Mouse (Mus musculus) liver, embryonic 16.5 days (tissue): ENCODE results near the gene Il27. TPM values are rescaled to one million over a fixed set of nuclear protein-coding genes. Genes with fewer than 3 reads are reported as not detected.
A peak's percentile ranks its signal among the peaks of the same experiment; 100 is the strongest.

ENCODE experiments used
- ATAC-seq: fragments of 200-750 bp; cut with Nextera tagmentation; 2 replicates; pipeline ENCODE4 v1.8.0; 2017; ENCODE audit warnings: low read depth, mild to moderate bottlenecking, moderate number of reproducible peaks, moderate library complexity
- H3K27ac ChIP-seq: fragments of 300-500 bp; sonication (generic); 2 replicates; pipeline ENCODE4 v1.5.1; 2014; ENCODE audit warnings: mild to moderate bottlenecking, low read length
- H3K27me3 ChIP-seq: fragments of 300-500 bp; sonication (generic); 2 replicates; pipeline ENCODE4 v1.6.1; 2014; ENCODE audit warnings: low read depth, low read length, mixed read lengths; ENCODE audit not compliant: control insufficient read depth, insufficient read depth
- H3K36me3 ChIP-seq: fragments of 300-500 bp; sonication (generic); 2 replicates; pipeline ENCODE4 v1.6.1; 2014; ENCODE audit warnings: mild to moderate bottlenecking; ENCODE audit not compliant: control insufficient read depth, insufficient read depth
- H3K4me1 ChIP-seq: fragments of 300-500 bp; sonication (generic); 2 replicates; pipeline ENCODE4 v1.6.1; 2014; ENCODE audit warnings: low read depth, low read length, mixed read lengths; ENCODE audit not compliant: control insufficient read depth
- H3K4me2 ChIP-seq: fragments of 300-500 bp; sonication (generic); 2 replicates; pipeline ENCODE4 v1.6.1; 2014; ENCODE audit warnings: low read depth, low read length, mixed read lengths
- H3K4me3 ChIP-seq: fragments of 300-500 bp; sonication (generic); 2 replicates; pipeline ENCODE4 v1.5.1; 2014; ENCODE audit warnings: low read depth, mild to moderate bottlenecking, low read length
- H3K9ac ChIP-seq: fragments of 300-500 bp; sonication (generic); 2 replicates; pipeline ENCODE4 v1.6.1; 2014; ENCODE audit warnings: low read depth, low read length
- H3K9me3 ChIP-seq: fragments of 300-500 bp; sonication (generic); replicated peaks from 2 replicates; pipeline ENCODE4 v1.6.1; 2016; ENCODE audit warnings: low read length; ENCODE audit not compliant: control insufficient read depth
- WGBS: fragments of 180-500 bp; shearing (Covaris S2); extraction: QIAGEN DNeasy Blood & Tissue Kit; methylation state at CpG from one replicate; pipeline ENCODE4 v1.1.7; 2014; ENCODE audit not compliant: insufficient replicate concordance; 5-methylcytosine and 5-hydroxymethylcytosine counted together
- polyA plus RNA-seq: library from polyadenylated mRNA; unstranded; fragments of >200 nt; fragmentation: Nextera tagmentation; extraction: Ambion mirVana; gene quantifications from 2 replicates; pipeline ENCODE4 v1.2.1, GENCODE M21; 2015

The Il27 gene
- polyA plus RNA-seq, 1 experiment from 2014 or later = 0.27 TPM

- H3K4me1 ChIP-seq = no peaks in the 10 kb centered on the region; the same call in 1 of the 2 replicates
- no peak overlapping the region for H3K4me2 ChIP-seq
- ATAC-seq = no peak
- H3K4me3 ChIP-seq = no peak overlapping the region
- H3K27ac ChIP-seq = no peak overlapping the region
- WGBS = 65% methylated on average over 5 of the region's 5 CpGs
- H3K27me3 ChIP-seq = no peaks in the 10 kb centered on the region; the same call in 1 of the 2 replicates
- no peaks in the 10 kb centered on the region for H3K36me3 ChIP-seq
- H3K9me3 ChIP-seq = no peaks in the 10 kb centered on the region
- no peak overlapping the region for H3K9ac ChIP-seq
Observed at GRCm38 (mm10) chr7:126595890-126596289, 1.1 kb upstream of the Il27 start.

DNA sequence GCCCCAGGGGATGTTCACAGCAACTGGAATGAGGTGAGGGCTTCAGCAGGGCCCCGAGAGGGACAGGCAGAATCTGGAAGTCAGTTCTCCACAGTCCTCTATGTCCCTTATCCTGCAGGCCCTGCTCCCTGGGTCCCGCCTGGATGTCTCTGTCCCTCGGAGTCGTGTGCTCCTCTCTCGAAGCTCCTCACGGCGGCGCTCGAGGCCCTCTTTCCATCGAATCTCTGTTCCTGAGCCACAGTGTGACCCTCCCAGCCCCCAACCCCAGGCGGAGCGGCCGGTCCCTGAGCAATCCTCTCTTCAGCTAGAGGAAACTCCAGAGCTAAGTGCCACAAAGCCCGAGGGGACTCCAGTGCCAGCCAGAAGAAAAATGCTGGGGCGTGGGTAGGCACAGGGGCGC lies 7.0 kb downstream of the Il27 start:
- H3K4me3 ChIP-seq = no peak overlapping the region
- H3K4me2 ChIP-seq = no peak overlapping the region
- no peak for ATAC-seq
- H3K27ac ChIP-seq = no peak overlapping the region
- no peaks in the 10 kb centered on the region for H3K36me3 ChIP-seq
- no peaks in the 10 kb centered on the region for H3K9me3 ChIP-seq
- WGBS = 19% methylated on average over 16 of the region's 16 CpGs
- H3K27me3 ChIP-seq = no peaks in the 10 kb centered on the region; the same call in 1 of the 2 replicates
- H3K9ac ChIP-seq = no peak overlapping the region
- peaks cover 1% of the 10 kb centered on the region; the same call in 1 of the 2 replicates for H3K4me1 ChIP-seq

- no peak for ATAC-seq
- WGBS = 51% methylated on average over 8 of the region's 8 CpGs
- no peak overlapping the region for H3K27ac ChIP-seq
- no peaks in the 10 kb centered on the region for H3K36me3 ChIP-seq
- peaks cover 5% of the 10 kb centered on the region; the same call in 1 of the 2 replicates for H3K4me1 ChIP-seq
- no peak overlapping the region for H3K4me2 ChIP-seq
- no peaks in the 10 kb centered on the region for H3K27me3 ChIP-seq
- H3K9me3 ChIP-seq = no peaks in the 10 kb centered on the region
- no peak overlapping the region for H3K9ac ChIP-seq
- H3K4me3 ChIP-seq = no peak overlapping the region
Observed at GRCm38 (mm10) chr7:126586839-126587238, 7.9 kb downstream of the Il27 start.

DNA sequence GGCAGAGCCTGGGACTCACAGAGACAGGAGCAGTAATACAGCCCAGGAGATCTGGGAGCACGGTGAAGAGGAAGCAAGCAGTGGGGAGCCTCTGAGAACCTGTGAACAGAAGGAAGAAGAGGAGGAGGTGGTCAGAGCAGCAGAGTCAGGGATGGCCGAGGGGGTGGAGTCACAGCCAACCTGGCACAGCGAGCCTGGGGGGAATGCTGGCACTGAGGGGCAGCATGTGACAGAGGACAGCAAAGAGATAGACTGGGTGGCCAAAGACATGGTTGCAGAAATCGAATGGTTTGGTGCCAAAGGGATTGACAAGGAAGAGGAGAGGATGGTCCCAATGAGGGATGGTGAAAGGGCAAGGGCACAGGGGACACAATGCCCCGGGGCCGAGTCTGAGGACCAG lies 9.0 kb downstream of the Il27 start, which contains the start of gene Cln3:
Gene Cln3 (minus strand): TSS at position 101 of the 400 bp plus-strand sequence.
- Histone ChIP-seq H3K4me2 (0 out of 2 replicates have a peak within 1 kb of the TSS, but pooled peaks have one; percentile 1), H3K27me3 (no peaks in the 10 kb centered on the region), H3K9ac (no peak within 1 kb of the TSS), H3K9me3 (no peaks in the 10 kb centered on the region), H3K27ac (peak within 1 kb of the TSS; percentile 30; the same call in 1 of the 2 replicates), H3K4me1 (peaks cover 5% of the 10 kb centered on the region; the same call in 1 of the 2 replicates), H3K4me3 (peak within 1 kb of the TSS; percentile 27), H3K36me3 (no peaks in the 10 kb centered on the region)
- 50% methylated on average over 6 of the region's 6 CpGs for WGBS
- ATAC-seq = no peak

DNA sequence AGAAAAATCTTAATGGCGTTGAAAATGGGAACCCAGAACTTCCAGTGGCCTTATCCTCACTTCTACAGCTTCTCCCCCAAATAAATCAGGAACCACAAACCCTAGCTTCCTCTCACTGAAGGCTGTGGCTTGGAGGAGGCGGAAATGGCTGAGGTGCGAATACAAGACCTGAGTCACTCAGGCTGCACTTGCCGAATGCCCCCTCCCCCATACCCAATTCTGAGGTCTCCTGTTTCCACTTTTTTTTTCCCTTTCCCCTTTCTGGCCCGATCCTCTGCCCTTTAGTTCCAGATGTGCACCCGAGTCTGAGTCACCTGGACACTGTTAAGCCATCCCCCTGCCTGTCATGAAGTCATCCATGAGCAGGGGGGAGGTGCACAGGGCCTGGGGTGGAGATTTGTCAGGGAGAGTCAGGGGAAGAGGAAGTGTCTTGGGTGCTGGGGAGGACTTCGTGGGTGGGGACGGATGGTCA lies 10.2 kb downstream of the Il27 start, which contains the start of gene Apobr:
Gene Apobr (plus strand): TSS at position 437 of the 472 bp plus-strand sequence.
- Histone ChIP-seq H3K4me1 (peaks cover 5% of the 10 kb centered on the region; the same call in 1 of the 2 replicates), H3K9ac (no peak within 1 kb of the TSS), H3K9me3 (no peaks in the 10 kb centered on the region), H3K4me3 (peak within 1 kb of the TSS; percentile 64), H3K27ac (peak within 1 kb of the TSS; percentile 30), H3K4me2 (peak within 1 kb of the TSS; percentile 91; the same call in 1 of the 2 replicates), H3K27me3 (no peaks in the 10 kb centered on the region), H3K36me3 (no peaks in the 10 kb centered on the region)
- WGBS = 24% methylated on average over 8 of the region's 8 CpGs
- ATAC-seq = 0 out of 2 replicates have a peak, but pooled peaks have one; percentile 17

DNA sequence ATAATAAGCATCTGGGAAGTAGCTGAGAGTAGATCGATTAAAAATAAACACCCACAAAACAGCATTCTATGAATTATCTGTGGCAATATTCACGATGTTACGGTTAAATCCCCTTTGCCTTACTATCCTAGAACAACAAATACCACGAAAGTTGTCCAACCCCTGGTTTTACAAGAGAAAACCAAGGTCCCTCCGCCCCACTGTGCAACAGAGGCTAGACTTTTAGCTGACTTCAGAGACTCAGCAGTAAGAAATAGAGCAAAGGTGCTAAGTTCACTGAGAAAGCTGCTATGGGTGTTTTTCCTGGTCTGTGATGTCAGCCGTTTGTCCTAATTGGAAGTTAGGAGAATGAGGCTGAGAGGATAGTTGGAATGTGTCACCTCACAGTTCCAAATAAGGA lies 11.0 kb downstream of the Il27 start:
- no peak for ATAC-seq
- Histone ChIP-seq H3K4me2 (peak overlapping the region; percentile 91), H3K4me3 (peak overlapping the region; percentile 64), H3K27me3 (no peaks in the 10 kb centered on the region), H3K9me3 (no peaks in the 10 kb centered on the region), H3K4me1 (peaks cover 5% of the 10 kb centered on the region; the same call in 1 of the 2 replicates), H3K9ac (no peak overlapping the region), H3K36me3 (no peaks in the 10 kb centered on the region), H3K27ac (no peak overlapping the region; the same call in 1 of the 2 replicates)
- 34% methylated on average over 6 of the region's 6 CpGs for WGBS

DNA sequence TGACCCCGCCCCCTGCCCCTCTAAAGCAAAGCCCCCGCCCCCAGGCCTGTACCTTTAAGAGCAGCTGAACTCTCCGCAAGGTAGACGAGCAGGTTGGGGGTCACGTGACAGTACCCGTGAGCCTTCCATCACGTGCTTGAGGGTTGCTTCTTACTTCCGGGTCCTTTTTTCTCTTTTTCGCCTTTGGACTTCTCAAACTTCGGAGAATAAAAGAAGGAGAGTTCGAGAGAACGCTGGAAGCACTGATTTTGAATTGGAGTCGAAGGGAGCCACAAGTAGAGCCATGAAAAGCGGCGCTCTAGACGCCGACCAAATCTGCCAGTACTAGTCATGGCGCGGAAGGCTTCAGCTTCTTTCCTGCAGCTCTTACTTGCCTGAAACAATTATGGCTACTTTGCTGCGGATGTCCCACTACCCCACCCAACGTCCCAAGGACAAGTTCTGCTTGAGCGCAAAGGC lies 11.5 kb downstream of the Il27 start:
- WGBS = under 1% methylated on average over 22 of the region's 22 CpGs
- Histone ChIP-seq H3K9ac (peak overlapping the region; percentile 49), H3K36me3 (no peaks in the 10 kb centered on the region), H3K4me3 (peak overlapping the region; percentile 64), H3K4me2 (peak overlapping the region; percentile 91), H3K27me3 (no peaks in the 10 kb centered on the region), H3K9me3 (no peaks in the 10 kb centered on the region), H3K27ac (peak overlapping the region; percentile 52), H3K4me1 (peaks cover 5% of the 10 kb centered on the region; the same call in 1 of the 2 replicates)
- peak; percentile 81 for ATAC-seq

GRCm38 (mm10) chr7:126582759-126583158 lies 12.0 kb downstream of the Il27 start:
- H3K9ac ChIP-seq = peak overlapping the region; percentile 49
- WGBS = 4% methylated on average over 20 of the region's 20 CpGs
- no peak overlapping the region; the same call in 1 of the 2 replicates for H3K27ac ChIP-seq

DNA sequence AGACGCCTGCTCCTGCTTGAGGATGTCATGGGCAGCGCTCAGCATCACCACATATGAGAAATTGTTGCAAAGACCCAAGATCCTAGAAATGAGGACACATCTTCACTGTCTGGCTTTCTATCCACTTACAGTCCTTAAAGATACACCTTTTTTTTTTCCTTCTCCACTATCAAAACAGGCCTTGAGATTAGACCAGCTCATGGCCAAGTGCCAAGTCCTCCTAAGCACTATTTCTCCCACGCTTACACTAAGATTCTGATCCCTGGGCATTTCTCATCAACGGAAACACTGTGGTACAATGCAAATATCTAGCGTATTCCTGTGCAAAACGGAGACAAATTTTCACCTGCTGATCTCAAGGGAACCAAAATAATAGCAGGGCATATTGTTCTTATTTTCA lies 13.1 kb downstream of the Il27 start:
- Histone ChIP-seq H3K4me1 (peaks cover 5% of the 10 kb centered on the region; the same call in 1 of the 2 replicates), H3K9ac (no peak overlapping the region), H3K4me2 (no peak overlapping the region), H3K36me3 (no peaks in the 10 kb centered on the region), H3K27me3 (no peaks in the 10 kb centered on the region), H3K9me3 (no peaks in the 10 kb centered on the region), H3K4me3 (no peak overlapping the region), H3K27ac (no peak overlapping the region)
- WGBS = 74% methylated on average over 6 of the region's 6 CpGs
- no peak for ATAC-seq

More at GRCm38 (mm10) chr7:126582759-126583158, 12.0 kb downstream of the Il27 start:
- Histone ChIP-seq H3K4me1 (peaks cover 5% of the 10 kb centered on the region; the same call in 1 of the 2 replicates), H3K27me3 (no peaks in the 10 kb centered on the region), H3K4me2 (peak overlapping the region; percentile 91), H3K36me3 (no peaks in the 10 kb centered on the region), H3K4me3 (peak overlapping the region; percentile 64), H3K9me3 (no peaks in the 10 kb centered on the region)
- ATAC-seq = peak; percentile 25; the same call in 1 of the 2 replicates
